Mouse (Mus musculus) megakaryocyte, embryonic 14.5 days (primary cell): Measurements from ENCODE around the gene Tymp.

Experiments used
- FLI1 ChIP-seq: IDR thresholded peaks from 2 replicates; pipeline ENCODE4 v1.6.1; 2012; ENCODE audit warnings: low read length, inconsistent platforms, mixed read lengths
- GATA1 ChIP-seq: IDR thresholded peaks from 3 replicates; pipeline ENCODE4 v1.6.1; 2012; ENCODE audit warnings: mixed read lengths, low read length, inconsistent platforms, borderline replicate concordance

DNA sequence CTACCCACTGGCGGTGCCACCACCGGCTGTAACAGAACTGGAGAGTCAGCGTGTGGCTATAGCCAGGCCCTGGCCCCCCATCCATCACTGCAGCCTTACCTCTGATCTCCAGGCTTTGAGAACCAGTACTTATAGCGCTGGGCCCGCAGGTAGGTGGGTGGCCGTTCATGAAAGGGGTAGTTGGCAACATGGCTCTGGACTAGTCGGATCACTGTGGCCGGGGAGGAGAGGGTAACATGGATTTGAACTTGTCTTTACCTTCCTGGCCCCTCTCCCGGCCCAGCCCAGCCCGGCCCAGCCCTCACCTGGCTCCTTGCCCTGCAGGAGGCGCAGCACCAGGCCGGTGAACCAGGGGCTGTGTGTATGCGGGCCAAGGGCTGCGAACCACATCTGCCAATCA lies 24.8 kb downstream of the Tymp start:
- TF ChIP-seq FLI1 = no peak
- no peak for TF ChIP-seq GATA1
